Mouse (Mus musculus) testis, adult 2 months (tissue): ENCODE results near the gene Kcnk5.

Experiments used
- CTCF ChIP-seq: fragments of 200-500 bp; IDR thresholded peaks from 2 replicates; pipeline ENCODE4 v1.5.1; 2012; ENCODE audit warnings: low read depth, mild to moderate bottlenecking, inconsistent platforms, low read length, moderate library complexity; ENCODE audit not compliant: control insufficient read depth, insufficient read depth, insufficient replicate concordance
- POLR2A ChIP-seq: fragments of 200-500 bp; IDR thresholded peaks from 2 replicates; pipeline ENCODE4 v1.6.1; 2012; ENCODE audit warnings: low read depth, mild to moderate bottlenecking, inconsistent platforms, low read length, moderate library complexity; ENCODE audit not compliant: control insufficient read depth

DNA sequence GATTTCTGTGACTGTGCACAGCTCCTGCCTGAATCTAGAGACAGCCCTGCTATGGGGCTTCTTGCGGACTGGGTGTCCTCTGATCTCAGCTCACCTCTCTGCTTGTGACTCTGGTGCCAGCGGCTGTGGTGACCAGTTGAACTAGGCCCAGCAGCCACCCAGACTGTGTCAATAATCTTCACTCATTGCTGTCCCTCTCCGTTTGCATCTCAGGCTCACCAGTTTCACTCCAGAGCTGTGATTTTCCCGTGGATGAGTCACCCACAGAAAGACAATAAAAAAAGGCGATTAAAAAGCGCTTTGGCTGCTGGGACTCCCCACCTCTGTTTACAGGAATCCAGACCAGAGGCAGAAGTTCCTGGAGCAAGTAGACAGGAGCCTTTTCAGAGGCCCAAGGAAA lies 47.8 kb upstream of the Kcnk5 start:
- TF ChIP-seq CTCF (no peak), POLR2A (no peak)
